Mouse (Mus musculus): ENCODE results near the gene Nme8.

GRCm38 (mm10) chr13:19622573-19623227 is 74.9 kb downstream of the Nme8 start, which contains the start of gene Sfrp4:
- peak; percentile 24; the same call in 1 of the 2 replicates for TF ChIP-seq CTCF (IDR thresholded peaks at IDR 0.05; ENCODE audit: low read depth, low read length)
- TF ChIP-seq POLR2A (IDR thresholded peaks at IDR 0.05; ENCODE audit: extremely low read depth, insufficient read depth, low read length), result no peak

Data from liver, adult 2 months (tissue).